Mouse (Mus musculus) kidney, adult 9 months (tissue): ENCODE data around the gene Prdm16.

ENCODE experiments used
- DNase-seq: peaks from one replicate; pipeline ENCODE4 v3.0.0; 2022

Gene Prdm16

DNA sequence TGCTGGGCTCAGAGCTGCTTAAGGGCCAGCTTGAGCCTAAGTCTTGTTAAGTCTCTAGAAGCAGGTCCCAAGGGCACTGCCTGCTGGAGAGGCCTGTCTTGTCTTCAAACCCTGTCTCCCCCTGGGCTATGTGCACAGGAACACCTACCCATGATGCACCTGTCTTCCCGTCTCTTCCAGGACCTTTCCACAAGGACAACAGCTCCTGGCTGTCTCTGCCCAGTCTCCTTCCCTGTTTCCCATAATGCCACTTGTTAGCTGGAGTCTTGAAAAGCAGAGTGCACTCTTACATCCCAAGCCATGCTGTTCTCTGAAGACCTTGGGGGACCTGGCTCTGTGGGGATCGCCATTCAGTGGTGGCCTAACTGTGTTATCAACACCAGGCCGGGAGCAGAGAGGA, 35.7 kb downstream of the Prdm16 start:
- DNase-seq, result no peak

DNA sequence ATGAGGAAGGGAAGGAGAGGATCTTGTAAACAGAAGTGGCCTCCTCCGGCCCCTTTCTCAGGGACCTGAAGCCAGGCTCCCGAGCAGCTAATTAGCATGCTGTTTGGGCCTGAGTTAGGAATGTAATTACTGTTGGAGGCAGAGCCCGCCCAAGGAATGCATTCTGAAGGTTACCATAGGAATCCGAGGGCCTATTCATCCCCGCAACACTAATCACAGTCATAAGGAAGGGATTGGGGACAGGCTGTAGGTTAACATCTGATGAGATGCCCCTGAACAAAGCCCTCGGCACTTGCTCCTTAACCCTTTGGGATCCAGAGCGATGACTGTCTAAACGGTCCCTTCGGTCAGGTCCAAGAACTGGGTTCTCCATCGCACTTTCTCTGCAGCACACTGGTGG, 36.7 kb downstream of the Prdm16 start:
- DNase-seq, result peak; percentile 24

DNA sequence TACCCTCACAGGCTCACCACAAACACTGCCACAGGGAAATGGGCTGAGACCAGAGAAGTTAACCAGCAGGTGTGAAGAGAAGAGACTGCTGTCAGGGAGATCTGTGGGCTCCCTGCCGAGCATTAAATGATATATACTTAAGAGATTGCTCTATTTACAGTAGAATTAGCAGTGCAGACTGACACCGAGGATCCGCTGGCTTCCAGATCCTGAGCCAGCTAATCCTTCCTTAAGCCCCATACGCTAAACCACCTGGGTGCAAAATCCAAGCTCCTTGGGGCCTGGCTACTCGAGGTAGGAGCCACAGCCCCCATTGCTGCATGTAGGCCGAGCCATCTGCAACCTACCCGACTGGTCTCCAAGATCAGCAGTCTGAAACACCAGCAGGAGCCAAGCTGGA, 38.3 kb downstream of the Prdm16 start:
- no peak for DNase-seq

DNA sequence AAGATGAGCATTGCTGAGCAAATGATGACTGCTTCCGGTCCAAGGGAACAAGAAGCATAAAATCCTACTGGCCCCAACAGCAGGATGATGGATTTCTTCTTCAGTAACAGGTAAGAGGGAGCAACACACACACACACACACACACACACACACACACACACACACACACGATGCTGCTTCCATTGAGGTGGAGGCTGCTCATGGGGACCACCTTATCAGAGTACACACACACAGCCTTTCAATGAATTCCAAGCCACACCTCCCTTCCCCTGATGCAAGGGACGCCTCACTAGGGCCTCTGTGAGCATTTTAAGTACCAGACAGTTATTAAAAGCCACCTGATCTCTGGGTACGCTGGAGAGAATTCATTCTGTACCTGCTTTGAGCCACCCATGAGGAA, 39.9 kb downstream of the Prdm16 start:
- DNase-seq, result no peak

DNA sequence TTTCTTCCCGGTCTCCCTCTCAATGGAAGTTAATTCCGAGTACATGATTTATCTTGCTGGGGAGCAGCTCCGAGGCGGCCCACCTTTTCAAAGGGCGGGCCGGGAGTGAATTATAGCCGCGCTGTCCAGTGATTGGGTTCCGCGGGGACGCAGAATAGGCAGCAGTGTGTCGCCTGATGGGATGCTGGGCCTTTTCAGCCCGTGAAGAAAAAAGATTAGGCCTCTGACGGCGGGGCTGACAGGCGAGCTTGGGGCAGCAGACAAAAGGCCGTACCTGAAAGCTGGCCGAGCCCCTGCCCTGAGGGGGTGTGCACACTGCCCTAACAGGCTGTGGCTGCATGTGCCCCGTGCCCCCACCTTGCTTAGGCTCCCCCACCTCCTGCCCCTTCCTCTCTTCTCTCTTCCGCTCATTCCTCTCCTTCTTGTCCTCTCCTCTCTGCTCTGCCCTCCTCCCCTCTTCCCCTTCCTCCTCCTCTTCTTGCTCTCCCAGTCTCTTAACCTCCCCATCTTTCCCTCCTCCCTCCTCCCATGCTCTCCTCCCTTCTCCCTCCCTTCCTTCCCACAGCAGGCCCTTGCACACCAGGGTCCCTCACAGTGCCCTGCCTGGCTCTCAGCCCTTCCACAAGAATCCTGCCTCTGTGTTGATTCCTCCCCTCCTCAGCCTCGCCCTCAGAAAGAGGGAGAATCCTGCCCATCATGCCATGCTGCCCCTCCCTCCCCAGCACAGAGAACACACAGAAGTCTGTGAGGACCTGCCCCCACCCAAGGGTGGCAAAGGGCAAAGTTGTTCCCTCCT, 41.7 kb downstream of the Prdm16 start:
- DNase-seq, result no peak

DNA sequence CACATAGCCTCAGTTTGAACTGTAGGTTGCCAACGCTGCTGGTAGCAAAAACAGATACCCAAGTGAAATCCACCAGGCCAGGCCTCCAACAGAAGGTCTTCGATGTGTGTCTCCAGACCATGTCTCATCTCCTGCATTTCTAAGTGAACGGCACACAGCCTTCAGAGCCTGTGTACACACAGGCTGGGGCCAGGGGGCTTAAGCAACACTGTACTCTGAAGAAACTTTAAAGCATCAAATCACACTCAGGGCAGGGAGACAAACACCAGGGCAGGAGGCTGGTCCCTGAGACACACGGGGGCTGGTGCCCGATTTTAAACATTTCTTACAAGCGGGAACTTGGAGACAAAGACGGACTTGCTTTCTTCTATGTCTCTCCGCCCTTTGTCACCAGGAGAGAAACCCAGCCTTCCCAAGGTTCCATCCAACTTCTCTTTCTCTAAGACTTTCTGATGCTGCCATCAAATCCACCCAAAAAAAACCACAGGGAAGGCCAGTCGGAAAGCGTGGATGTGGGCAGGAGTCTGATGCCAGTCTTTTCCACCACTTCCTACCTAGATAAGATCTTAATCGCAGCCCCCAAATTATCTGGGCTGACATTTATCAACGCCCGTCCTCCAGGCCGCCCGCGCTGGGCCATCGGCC, 42.4 kb downstream of the Prdm16 start:
- no peak for DNase-seq

DNA sequence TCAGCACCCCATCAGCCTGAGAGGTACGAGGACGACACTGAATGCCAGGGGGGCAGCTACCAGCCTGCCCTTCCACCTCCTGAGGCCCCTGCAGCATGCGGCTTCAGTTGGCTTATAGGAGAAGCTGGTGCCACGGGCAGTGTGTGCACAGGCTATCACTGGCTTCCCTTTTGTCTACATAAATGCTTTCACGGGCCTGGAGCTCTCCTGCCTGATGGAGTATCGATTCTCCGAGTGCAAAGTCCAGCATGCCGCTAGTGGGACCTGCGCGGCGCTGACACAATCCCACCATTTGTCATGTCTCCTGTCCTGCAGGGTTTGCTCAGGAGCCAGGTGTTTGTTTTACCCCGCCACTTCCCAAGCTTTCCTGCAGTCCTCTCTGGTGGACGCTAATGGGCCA, 44.1 kb downstream of the Prdm16 start:
- no peak for DNase-seq

DNA sequence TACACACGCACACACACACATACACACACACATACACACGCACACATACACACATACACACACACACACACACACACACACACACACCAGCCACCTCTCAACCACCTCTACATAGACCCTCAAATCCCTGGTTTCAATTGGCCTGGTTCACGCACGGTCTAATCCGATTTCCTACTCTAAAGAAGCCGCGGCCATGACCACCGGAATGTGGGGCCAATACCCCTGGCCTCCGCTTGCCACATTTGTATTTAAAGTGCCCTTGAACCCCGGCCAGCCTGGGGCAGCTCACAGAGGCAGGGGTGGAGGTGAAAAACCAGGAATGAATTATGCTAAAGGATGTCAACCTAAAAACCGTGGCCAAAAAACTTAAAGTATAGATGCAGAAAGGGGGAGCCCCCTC, 45.8 kb downstream of the Prdm16 start:
- DNase-seq, result no peak

DNA sequence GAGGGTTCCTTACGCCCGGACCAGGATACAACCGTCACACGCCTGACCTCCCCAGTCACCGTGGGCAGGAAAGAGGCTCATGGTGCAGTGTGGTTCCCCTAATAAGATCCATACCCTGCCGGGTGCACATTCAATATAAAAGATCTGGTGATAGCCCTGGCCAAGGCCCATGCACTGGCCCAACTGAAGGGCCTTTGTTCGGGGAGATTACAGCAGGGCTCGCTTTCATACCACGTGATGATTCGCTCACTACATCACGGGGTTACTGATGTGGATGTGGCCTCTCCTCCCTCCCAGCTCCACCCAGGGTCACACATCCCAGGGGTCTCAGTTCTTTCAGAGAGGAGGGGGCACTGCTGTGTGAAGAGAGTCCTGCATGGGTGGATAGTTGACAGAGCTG, 50.3 kb downstream of the Prdm16 start:
- no peak for DNase-seq

DNA sequence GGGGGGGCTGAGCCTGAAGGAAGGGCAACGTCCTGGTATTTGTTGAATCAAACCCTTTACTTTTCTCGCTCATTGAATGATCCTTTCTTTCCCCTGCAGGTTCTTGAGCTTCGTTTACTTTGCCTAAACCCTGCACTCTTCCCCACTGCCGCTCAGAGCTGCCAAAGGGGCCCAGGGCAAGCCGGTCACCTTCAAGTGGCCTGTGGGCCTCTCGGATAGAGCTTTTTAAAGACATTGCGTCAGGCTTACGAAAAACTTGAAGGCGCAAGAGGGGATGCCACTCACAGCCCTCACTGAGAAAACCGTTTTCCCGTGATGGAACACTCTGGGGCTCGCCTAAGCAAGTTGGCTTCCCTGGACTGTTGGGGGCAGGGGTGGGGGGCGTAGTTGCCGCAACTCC, 50.9 kb downstream of the Prdm16 start:
- DNase-seq, result no peak

DNA sequence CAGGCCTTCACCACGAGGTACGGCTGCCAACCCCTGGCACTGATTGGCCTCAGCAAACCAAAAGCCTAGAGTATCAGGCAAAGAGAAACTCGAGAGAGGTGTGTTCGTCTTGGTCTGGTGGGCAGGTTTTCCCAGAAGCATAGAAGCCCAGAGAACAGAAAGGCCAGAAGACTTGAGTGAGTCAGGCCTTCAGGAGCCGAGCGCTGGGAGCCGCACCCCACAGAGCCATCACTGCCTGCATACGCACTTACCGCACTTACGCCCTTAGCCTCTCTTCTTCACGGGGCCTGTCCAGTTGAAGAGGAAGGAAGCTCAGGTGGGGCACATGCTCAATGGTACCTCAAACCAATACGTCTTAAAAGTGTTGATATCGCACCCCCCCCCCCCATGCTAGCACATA, 53.0 kb downstream of the Prdm16 start:
- no peak for DNase-seq

DNA sequence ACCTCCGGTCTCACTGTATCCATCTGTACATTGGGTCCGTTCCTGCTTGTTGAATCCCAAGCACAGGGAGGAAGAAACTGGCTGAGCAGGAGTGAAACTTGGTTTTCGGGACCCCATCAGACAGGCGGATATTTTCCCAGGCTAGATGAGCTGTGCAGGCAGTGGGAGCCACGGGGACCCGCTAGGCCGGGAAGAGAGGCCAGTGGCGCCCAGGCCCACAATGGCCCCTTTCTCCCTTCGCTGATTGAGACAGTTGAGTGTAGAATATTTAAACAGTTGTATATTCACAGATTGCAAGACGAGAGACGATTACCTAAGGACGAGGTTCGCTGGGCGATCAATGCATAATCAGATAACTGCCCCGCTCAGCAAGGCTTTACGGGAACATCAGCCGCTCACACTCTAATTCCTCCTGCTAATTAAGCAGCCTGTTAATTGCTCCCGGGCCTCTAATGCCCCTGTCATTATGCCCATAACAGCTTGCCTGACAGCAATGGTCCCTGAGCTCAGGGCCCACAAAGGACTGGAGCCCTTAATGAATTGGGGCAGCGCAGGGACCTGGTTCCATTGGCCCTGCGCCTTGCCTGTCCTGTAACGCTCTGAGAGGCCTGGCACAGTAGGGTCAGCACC, 54.0 kb downstream of the Prdm16 start:
- DNase-seq, result no peak

DNA sequence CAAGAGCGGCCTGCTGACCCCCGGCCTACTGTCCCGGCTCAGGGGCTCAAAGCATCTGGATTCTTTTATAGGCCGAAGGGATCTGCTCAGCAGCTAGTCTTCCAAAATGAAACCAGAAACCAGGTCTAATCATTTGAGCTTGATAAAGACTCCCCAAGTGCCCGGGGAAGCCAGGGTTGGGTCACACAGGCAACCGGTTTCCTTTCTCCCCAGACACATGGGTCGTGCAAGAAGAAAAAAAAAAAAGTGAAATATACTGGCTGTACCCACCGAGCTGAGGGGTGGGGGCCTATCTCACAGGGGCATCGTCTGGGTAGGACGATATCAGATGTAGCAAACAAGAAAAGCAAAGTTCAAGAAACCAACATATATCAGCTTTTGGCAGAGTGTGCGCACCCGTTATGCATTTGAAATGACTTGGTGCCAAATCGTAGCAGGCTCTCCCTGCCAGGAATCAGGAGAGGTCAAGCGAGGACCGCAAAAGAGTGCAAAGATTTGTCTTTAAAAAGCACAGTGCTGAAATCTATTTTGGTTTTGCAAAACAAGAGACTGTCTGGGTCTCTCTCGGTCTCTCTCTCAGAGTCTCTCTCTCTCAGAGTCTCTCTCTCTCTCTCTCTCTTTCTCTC, 55.3 kb downstream of the Prdm16 start:
- DNase-seq, result peak; percentile 9

DNA sequence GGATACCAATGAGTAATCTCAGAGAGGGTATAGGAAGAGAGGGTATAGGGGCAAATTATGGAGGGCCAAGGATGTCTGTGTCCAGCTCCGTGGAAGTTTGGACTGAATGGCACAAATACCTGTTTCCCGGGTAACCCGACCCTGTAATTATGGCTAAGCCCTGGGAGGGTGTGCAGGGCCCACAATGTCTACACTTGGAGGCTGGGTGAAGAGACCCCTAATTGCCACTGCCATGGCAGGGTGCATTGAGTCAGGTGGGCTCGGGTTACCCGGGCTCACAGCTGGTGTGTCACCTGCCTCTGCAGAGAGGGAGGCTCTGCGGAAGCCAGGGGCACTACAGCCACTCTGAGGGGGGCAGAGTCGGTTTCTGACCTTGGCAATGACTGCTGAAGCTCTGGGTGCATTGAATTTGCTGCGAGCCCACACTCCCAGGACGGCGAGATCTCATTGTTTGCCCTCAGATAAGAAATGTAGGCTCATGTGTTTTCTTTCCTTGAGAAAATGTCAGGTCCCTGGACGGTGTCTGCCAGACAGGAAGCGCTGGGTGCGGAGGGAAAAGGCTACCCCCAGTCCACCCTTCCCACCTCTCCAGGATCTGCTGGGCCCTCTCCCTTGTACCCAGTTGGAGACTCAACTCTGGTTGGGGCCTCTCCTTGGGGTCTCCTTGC, 62.3 kb downstream of the Prdm16 start:
- no peak for DNase-seq

DNA sequence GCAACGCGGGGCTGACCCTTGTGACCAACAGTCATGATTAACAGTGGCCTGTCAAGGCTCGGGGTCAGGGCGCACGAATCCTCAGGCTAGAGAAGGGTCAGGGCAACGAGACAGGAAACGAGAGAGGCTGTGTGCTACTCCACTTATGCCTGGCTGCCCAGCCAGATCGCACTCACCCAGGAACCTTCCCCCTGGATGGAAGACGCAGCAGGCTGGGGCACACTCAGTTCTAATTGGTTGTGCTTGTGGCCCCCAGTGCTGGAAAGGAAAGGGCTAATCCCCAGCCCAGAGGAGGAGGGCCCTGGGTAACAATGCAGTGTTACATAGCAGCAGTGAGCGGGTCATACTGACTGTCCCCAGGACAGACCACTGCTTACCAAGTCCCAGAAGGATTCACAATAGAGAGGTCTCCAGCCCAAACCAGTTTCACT, 66.2 kb downstream of the Prdm16 start:
- no peak for DNase-seq

DNA sequence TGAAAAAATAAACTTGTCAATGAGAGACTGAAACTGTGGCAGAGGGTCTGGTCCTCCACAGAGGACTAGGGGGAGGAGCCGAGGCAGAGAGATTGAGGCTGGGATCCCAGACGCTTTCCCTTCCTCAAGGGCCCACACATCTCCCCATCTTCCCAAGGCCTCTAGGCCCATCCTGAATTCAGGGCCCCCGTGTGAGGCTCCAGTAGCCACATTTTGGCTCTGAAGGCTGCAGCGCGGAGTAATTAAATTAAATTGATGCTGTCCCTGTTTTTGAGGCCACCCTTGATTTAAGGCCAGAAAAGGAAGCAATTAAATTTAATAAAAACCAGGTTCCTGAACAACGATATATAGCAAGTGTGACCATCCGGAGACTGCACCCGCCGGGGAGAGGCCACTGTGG, 66.8 kb downstream of the Prdm16 start:
- DNase-seq, result no peak

DNA sequence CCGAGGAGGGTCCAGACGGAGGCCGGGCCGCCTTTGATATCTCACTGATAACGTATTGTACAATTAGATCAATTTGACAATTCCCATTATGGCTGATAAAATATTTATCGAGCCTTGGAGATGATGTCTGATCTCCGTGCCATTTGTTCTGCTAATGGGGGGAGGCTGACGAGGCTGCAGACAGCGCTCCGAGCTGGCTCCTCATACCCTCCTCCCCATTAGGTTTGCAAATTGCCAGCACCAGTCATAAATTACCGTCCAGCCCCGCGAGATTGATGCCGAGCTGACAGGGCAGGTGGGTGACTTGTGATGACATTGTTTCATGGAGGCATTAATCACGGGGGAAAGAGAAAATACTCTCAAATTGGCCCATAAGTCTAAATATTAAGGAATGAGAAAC, 67.9 kb downstream of the Prdm16 start:
- DNase-seq, result no peak

DNA sequence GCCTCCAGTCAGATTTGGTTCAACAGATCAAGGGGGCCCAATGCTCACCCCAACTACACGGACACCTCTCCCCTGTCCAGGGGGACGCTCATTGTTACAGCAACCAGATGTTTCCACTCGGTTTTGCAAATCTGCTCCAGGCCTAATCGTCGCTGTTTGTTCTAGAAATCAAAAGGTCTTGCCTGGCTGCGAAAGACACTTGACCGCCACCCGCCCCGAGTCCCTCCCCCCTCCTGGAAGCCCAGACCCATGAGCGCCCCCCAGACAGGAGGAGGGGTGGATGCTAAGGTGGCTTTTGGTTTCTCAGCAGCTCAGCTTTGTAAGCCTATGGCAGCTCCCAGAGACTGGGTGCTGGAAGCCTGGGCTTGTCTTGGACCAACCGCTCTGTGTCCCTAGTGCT, 68.7 kb downstream of the Prdm16 start:
- no peak for DNase-seq

DNA sequence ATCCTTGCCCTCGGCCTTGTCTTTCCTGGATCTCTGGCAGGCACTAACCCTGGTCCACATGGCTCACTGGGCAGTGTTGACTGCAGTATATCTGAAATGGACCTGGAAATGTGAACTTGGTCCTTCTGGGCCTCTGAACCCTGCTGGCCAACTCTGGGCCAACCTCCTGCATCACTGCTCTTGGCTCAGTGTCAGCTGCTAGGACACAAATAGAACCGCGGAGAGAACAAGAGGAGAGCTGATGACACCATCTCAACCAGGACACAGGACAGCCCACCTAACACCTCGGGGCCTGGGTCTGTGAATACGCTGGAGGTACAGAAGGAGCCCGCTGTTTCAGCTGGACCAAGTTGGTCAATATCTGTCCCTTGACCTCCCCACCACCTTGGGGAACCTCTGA, 73.5 kb downstream of the Prdm16 start:
- no peak for DNase-seq

DNA sequence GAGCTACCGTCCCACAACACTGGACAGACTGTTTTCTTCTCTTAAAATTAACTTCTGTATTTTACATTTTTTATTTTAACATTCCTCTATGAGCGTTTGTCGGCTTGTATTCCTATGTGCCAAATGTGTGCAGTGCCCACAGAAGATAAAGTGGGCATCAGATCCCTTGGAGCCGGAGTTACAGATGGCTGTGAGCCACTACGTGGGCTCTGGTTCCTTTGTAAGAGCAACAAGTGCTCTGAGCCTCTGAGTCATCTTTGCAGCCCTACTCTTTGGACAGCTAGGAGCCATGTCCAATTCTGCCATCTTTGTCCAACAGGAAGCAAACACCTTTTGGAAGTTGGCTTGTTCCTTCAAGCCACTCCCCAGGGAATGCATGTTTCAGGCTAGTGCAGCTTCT, 78.6 kb downstream of the Prdm16 start:
- no peak for DNase-seq

DNA sequence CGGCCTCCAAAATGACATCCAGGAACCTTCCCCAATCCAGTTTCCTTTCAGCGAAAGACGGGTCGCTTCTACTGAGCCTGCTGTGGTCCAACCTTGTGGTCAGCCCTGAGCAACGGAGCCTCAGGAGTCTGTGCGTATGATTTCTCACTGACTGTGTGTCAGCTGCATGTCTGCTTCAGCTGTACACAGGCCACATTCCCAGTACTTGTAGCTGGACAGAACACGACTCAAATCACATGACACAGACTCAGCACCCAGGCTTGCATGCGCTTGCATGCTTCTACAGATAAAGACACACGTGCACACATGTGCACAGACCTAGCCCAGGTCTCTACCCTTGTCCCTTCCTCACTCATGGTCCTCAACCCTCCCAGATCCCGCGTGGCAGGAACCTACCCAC, 79.5 kb downstream of the Prdm16 start:
- DNase-seq, result no peak

DNA sequence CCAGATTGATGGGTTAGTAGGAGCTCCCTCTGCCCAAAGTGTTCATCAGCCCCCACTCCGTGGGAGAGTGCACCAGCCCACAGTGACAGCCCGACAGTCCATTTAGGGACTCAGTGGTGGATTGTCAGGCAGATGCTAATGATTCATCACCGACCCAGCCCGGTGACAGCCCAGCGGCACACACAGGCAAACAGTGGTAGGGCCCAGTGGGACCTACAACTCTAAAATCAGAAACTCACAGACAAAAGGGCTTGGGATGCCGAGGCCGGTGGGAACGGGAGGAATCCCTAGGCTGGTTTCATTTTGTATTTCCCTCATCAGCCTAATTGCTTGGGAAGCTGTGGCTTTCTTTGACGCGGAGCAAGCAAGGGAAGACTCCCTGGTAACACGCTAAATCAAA, 80.3 kb downstream of the Prdm16 start:
- no peak for DNase-seq

DNA sequence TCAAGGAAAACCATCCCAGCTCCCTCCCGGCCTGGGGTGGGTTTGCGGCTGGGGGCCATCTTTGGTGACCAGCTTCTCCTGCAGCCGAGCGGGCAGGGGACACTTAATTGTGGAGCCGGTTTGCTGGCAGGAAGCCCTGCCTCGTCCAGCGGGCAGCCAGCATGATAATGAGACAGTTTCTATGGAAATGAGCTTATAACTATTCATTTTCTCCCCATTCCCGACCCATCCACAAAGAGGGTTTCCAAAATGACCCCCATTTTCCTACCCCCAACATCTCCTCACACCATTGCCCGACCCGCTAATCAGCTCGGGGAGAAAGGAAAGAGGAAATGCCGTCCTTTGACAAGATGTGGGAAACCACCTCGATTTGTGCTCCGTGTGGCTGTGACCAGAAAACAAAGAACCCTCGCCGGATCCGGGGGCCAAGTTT, 86.7 kb downstream of the Prdm16 start:
- DNase-seq, result no peak
